Mouse (Mus musculus): Measurements from ENCODE around the gene Etl4.

GRCm38 (mm10) chr2:20801236-20801890 is 891.8 kb downstream of the Etl4 start:
- TF ChIP-seq CTCF (IDR thresholded peaks at IDR 0.05) (no peak), EP300 (IDR thresholded peaks at IDR 0.05) (no peak)

Measured in lung, postnatal 0 days (tissue).